Mouse (Mus musculus) intestine, embryonic 16.5 days (tissue): ENCODE results near the gene Osbpl3. TPM values are rescaled to one million over a fixed set of nuclear protein-coding genes. Genes with fewer than 3 reads are reported as not detected.
A peak's percentile ranks its signal among the peaks of the same experiment; 100 is the strongest.

Experiments
- ATAC-seq: fragments of 200-750 bp; cut with Nextera tagmentation; 2 replicates; pipeline ENCODE4 v1.8.0; 2017; ENCODE audit warnings: moderate TSS enrichment, moderate library complexity
- H3K27ac ChIP-seq: fragments of 300-500 bp; sonication (generic); 2 replicates; pipeline ENCODE4 v1.5.1; 2014; ENCODE audit warnings: mild to moderate bottlenecking, low read length
- H3K27me3 ChIP-seq: fragments of 300-500 bp; sonication (generic); replicated peaks from 2 replicates; pipeline ENCODE4 v1.6.1; 2014; ENCODE audit warnings: low read length, control low read depth, mixed read lengths; ENCODE audit not compliant: control insufficient read depth, insufficient read depth
- H3K36me3 ChIP-seq: fragments of 300-500 bp; sonication (generic); 2 replicates; pipeline ENCODE4 v1.6.1; 2014; ENCODE audit warnings: low read length, control low read depth; ENCODE audit not compliant: control insufficient read depth, insufficient read depth
- H3K4me1 ChIP-seq: fragments of 300-500 bp; sonication (generic); 2 replicates; pipeline ENCODE4 v1.6.1; 2014; ENCODE audit warnings: low read length, control low read depth, mixed read lengths; ENCODE audit not compliant: control insufficient read depth, insufficient read depth
- H3K4me2 ChIP-seq: fragments of 300-500 bp; sonication (generic); 2 replicates; pipeline ENCODE4 v1.6.1; 2014; ENCODE audit warnings: low read depth, low read length, control low read depth
- H3K4me3 ChIP-seq: fragments of 300-500 bp; sonication (generic); 2 replicates; pipeline ENCODE4 v1.5.1; 2014; ENCODE audit warnings: mild to moderate bottlenecking, low read length
- H3K9ac ChIP-seq: fragments of 300-500 bp; sonication (generic); 2 replicates; pipeline ENCODE4 v1.6.1; 2014; ENCODE audit warnings: low read depth, low read length
- H3K9me3 ChIP-seq: fragments of 300-500 bp; sonication (generic); 2 replicates; pipeline ENCODE4 v1.6.1; 2016; ENCODE audit warnings: low read length, control low read depth; ENCODE audit not compliant: control insufficient read depth
- WGBS: fragments of 180-500 bp; shearing (Covaris S2); extraction: QIAGEN DNeasy Blood & Tissue Kit; methylation state at CpG from one replicate; pipeline ENCODE4 v1.1.7; 2014; 5-methylcytosine and 5-hydroxymethylcytosine counted together
- polyA plus RNA-seq: library from polyadenylated mRNA; unstranded; fragments of >200 nt; fragmentation: Nextera tagmentation; extraction: Ambion mirVana; gene quantifications from 2 replicates; pipeline ENCODE4 v1.2.1, GENCODE M21; 2015

Gene Osbpl3
- polyA plus RNA-seq, 1 experiment from 2014 or later = 7.0 TPM

GRCm38 (mm10) chr6:50362704-50363261 is 93.2 kb downstream of the Osbpl3 start:
- no peaks in the 10 kb centered on the region for H3K9me3 ChIP-seq
- WGBS = 58% methylated on average over 4 of the region's 4 CpGs
- no peak overlapping the region for H3K4me2 ChIP-seq
- no peak for ATAC-seq
- H3K9ac ChIP-seq = no peak overlapping the region
- no peaks in the 10 kb centered on the region for H3K36me3 ChIP-seq
- no peak overlapping the region for H3K4me3 ChIP-seq
- peaks cover 14% of the 10 kb centered on the region for H3K4me1 ChIP-seq
- H3K27ac ChIP-seq = no peak overlapping the region
- H3K27me3 ChIP-seq = no peaks in the 10 kb centered on the region

GRCm38 (mm10) chr6:50362196-50362595 is 93.8 kb downstream of the Osbpl3 start:
- ATAC-seq = no peak
- no peaks in the 10 kb centered on the region for H3K27me3 ChIP-seq
- no peak overlapping the region for H3K27ac ChIP-seq
- H3K9me3 ChIP-seq = no peaks in the 10 kb centered on the region
- WGBS = 85% methylated on average over 9 of the region's 9 CpGs
- no peak overlapping the region for H3K9ac ChIP-seq
- H3K4me1 ChIP-seq = peaks cover 18% of the 10 kb centered on the region
- H3K4me3 ChIP-seq = no peak overlapping the region
- H3K4me2 ChIP-seq = no peak overlapping the region
- no peaks in the 10 kb centered on the region for H3K36me3 ChIP-seq

- Histone ChIP-seq H3K27ac (peak overlapping the region; percentile 95), H3K36me3 (no peaks in the 10 kb centered on the region), H3K4me2 (peak overlapping the region; percentile 37), H3K9me3 (no peaks in the 10 kb centered on the region), H3K4me1 (peaks cover 30% of the 10 kb centered on the region), H3K9ac (peak overlapping the region; percentile 48), H3K27me3 (no peaks in the 10 kb centered on the region), H3K4me3 (peak overlapping the region; percentile 8; the same call in 1 of the 2 replicates)
- WGBS = 44% methylated on average over 16 of the region's 16 CpGs
- peak; percentile 88 for ATAC-seq
These were observed 97.8 kb downstream of the Osbpl3 start for GRCm38 (mm10) chr6:50358104-50358679.

GRCm38 (mm10) chr6:50354688-50355660 is 101.0 kb downstream of the Osbpl3 start:
- Histone ChIP-seq H3K4me2 (peak overlapping the region; percentile 38; the same call in 1 of the 2 replicates), H3K4me1 (peaks cover 27% of the 10 kb centered on the region), H3K27ac (peak overlapping the region; percentile 60), H3K9ac (0 out of 2 replicates have a peak overlapping the region, but pooled peaks have one; percentile 32), H3K4me3 (no peak overlapping the region), H3K27me3 (no peaks in the 10 kb centered on the region), H3K36me3 (no peaks in the 10 kb centered on the region), H3K9me3 (no peaks in the 10 kb centered on the region)
- 34% methylated on average over 20 of the region's 20 CpGs for WGBS
- ATAC-seq = peak; percentile 35; the same call in 1 of the 2 replicates

GRCm38 (mm10) chr6:50352812-50353211 is 103.2 kb downstream of the Osbpl3 start:
- no peak overlapping the region for H3K4me2 ChIP-seq
- no peaks in the 10 kb centered on the region for H3K9me3 ChIP-seq
- no peak overlapping the region for H3K9ac ChIP-seq
- peaks cover 16% of the 10 kb centered on the region for H3K4me1 ChIP-seq
- H3K27me3 ChIP-seq = no peaks in the 10 kb centered on the region
- H3K27ac ChIP-seq = no peak overlapping the region
- WGBS = 63% methylated on average over 6 of the region's 6 CpGs
- H3K36me3 ChIP-seq = no peaks in the 10 kb centered on the region
- no peak overlapping the region for H3K4me3 ChIP-seq
- no peak for ATAC-seq

GRCm38 (mm10) chr6:50350911-50351310 is 105.1 kb downstream of the Osbpl3 start:
- H3K36me3 ChIP-seq = no peaks in the 10 kb centered on the region
- no peak overlapping the region for H3K27ac ChIP-seq
- H3K9me3 ChIP-seq = no peaks in the 10 kb centered on the region
- no peak overlapping the region for H3K4me3 ChIP-seq
- WGBS = 92% methylated on average over 3 of the region's 3 CpGs
- H3K4me1 ChIP-seq = peaks cover 12% of the 10 kb centered on the region
- H3K9ac ChIP-seq = no peak overlapping the region
- ATAC-seq = no peak
- no peaks in the 10 kb centered on the region for H3K27me3 ChIP-seq
- no peak overlapping the region for H3K4me2 ChIP-seq

- 97% methylated on average over 1 of the region's 1 CpGs for WGBS
- no peak for ATAC-seq
- Histone ChIP-seq H3K27me3 (no peaks in the 10 kb centered on the region), H3K4me2 (no peak overlapping the region), H3K9me3 (no peaks in the 10 kb centered on the region), H3K4me1 (no peaks in the 10 kb centered on the region), H3K36me3 (no peaks in the 10 kb centered on the region), H3K27ac (no peak overlapping the region), H3K9ac (no peak overlapping the region), H3K4me3 (no peak overlapping the region)
These were observed 107.4 kb downstream of the Osbpl3 start for GRCm38 (mm10) chr6:50348619-50349018.

- Histone ChIP-seq H3K27me3 (no peaks in the 10 kb centered on the region), H3K4me1 (no peaks in the 10 kb centered on the region), H3K9ac (no peak overlapping the region), H3K4me3 (no peak overlapping the region), H3K9me3 (no peaks in the 10 kb centered on the region), H3K36me3 (no peaks in the 10 kb centered on the region), H3K4me2 (no peak overlapping the region), H3K27ac (no peak overlapping the region)
- WGBS = 86% methylated on average over 7 of the region's 7 CpGs
- no peak for ATAC-seq
These were observed 109.8 kb downstream of the Osbpl3 start for GRCm38 (mm10) chr6:50346204-50346603.

GRCm38 (mm10) chr6:50340226-50340906 is 115.6 kb downstream of the Osbpl3 start:
- H3K36me3 ChIP-seq = peaks cover 3% of the 10 kb centered on the region; the same call in 1 of the 2 replicates
- no peak overlapping the region for H3K27ac ChIP-seq
- 76% methylated on average over 5 of the region's 5 CpGs for WGBS
- H3K9me3 ChIP-seq = no peaks in the 10 kb centered on the region
- peaks cover 2% of the 10 kb centered on the region; the same call in 1 of the 2 replicates for H3K4me1 ChIP-seq
- no peaks in the 10 kb centered on the region for H3K27me3 ChIP-seq
- no peak for ATAC-seq
- H3K9ac ChIP-seq = no peak overlapping the region
- H3K4me3 ChIP-seq = no peak overlapping the region
- no peak overlapping the region for H3K4me2 ChIP-seq
